Mouse (Mus musculus) adrenal gland, postnatal 4 days (tissue): ENCODE measurements around the gene Fmo9. TPM values are rescaled to one million over a fixed set of nuclear protein-coding genes. Genes with fewer than 3 reads are reported as not detected.

Experiments
- DNase-seq, 2 experiments: peaks; one replicate each; pipeline ENCODE4 v3.0.0; 2021 to 2022; ENCODE audit warnings: low spot score in 2 of 2, mixed read lengths in 2 of 2
- long read RNA-seq, 2 experiments: library from polyadenylated mRNA; stranded (forward); transcript quantifications; one replicate each; pipeline ENCODE4 v2.0.0; 2021
- microRNA-seq: library from miRNA; unstranded; fragments of <30 nt; microRNA quantifications from one replicate; pipeline ENCODE4 v1.2.0, GENCODE M21; 2021
- total RNA-seq, 2 experiments: library from RNA; stranded (reverse); gene quantifications; 2 replicates each; pipeline ENCODE4 v1.2.3; 2021

The Fmo9 gene
- not detected for total RNA-seq
- long read RNA-seq, experiment 1: 0 reads
- long read RNA-seq, experiment 2: 0 reads

DNA sequence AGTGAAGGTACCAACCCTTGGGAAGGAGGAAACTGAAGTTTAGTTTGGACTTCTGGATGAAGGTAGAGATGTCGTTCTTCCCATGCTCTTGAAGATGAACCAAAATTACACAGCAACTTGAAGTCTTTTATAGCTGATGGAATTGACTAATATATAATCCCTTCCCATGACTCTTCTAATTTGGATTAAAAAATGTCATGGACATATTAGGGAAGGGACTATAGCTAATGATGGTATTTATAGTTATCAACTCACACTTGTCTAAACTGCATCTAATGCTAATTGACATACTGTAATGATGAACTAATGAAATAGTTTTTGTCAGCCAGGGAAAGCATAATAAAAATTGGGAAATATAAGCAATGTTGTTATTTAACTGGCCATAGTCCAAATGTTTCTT, at the start of gene Fmo9:
Fmo9 (minus strand) TSS at position 101 of the 400 bp plus-strand sequence.
- DNase-seq: no peak

DNA sequence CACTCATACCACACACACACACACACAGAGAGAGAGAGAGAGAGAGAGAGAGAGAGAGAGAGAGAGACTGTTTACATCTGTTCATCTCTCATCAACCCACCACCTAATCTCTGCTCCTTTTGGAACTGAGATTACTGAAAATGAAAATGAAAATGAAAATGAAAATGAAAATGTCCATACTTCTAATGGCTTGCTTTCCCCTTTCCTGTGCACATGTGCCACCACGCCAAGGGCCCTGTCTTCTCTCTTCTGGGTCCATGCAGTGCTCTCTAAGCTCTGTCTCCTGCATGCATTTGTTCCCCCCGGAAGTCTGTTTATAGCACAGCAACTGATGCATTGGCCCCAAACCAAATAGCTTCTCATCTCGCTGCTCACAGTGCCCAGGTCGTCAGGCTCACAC, 49.2 kb upstream of the Fmo9 start:
- DNase-seq: no peak

DNA sequence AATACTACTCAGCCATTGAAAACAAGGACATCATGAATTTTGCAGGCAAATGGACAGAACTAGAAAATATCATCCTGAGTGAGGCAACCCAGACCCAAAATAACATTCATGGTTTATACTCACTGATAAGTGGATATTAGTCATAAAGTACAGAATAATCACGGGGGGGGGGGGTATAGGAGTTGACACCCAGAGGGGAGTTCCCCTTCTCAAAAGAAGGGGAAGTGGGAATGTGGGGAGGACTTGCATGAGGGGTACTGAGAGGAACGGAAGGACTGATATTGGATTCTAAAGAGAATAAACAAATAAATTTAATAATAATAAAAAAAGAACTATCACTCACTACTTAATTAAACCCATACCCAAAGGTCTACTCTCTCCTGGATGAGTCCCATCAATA, 48.6 kb upstream of the Fmo9 start:
- no peak for DNase-seq

DNA sequence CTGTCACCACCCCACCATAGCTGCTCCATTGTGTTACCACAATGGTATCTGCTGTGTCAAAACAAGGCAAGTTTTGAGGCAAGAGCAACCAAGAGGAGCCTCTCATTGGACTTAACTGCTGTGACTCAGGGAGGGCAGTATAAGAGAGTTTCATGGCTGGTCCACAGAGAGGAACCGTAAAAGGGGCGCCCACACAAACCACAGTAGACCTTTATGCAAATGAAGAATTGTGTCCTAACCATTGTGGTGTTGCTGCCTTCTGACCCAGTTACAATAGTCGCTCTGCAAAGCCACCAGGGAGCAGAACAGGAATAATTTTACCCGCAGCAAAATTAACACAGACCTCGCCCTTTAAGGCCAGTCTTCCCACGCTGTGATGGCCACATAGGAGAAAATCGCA, 29.2 kb upstream of the Fmo9 start:
- no peak for DNase-seq

DNA sequence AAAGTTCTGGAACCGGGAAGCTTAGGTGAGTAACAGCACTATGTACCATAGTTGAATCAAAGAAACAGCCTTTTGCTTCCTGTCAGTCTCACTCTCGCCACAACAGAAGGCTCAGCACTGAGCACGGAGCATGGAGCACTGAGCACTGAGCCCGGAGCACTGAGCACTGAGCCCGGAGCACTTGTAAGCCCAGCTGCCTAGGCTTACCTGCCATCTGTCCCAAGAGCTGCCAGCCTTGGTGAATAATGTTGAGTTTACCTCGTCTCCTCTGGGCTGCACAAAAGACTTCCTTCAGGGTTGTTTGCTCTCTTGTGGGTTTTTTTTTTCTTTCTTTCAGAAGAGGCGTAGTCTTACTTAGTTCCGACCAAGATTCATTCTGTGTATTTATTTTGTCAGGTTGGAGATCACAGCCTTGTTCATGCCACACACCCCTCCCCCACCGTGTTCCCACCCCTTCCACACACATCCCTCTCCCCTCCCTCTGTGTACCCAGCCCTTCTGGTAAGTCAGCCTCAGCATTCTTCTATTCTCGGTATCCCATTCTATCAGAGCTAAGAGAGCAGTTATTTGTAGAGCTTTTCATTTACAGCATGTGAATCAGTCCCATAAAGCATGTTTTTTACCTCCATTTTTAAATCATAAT, 20.7 kb upstream of the Fmo9 start:
- DNase-seq: no peak

DNA sequence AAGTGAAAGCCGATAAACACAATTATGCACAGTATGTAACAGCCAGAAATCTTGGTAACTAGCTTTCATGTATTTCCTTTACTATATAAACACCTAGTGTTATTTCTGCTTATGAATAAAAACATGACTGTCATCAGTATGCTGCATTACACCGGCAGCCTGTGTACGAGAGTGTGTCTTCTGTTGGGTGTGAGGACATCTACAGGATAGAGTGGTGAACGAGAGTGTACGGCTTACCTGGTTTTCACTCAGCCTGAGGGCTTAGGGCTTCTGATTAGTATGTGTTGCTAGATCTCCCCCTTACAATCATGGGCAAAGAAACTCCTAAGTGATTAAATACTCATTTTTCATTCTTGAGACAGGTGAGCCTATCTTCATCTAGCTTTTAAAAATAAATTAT, 12.4 kb downstream of the Fmo9 start:
- no peak for DNase-seq

DNA sequence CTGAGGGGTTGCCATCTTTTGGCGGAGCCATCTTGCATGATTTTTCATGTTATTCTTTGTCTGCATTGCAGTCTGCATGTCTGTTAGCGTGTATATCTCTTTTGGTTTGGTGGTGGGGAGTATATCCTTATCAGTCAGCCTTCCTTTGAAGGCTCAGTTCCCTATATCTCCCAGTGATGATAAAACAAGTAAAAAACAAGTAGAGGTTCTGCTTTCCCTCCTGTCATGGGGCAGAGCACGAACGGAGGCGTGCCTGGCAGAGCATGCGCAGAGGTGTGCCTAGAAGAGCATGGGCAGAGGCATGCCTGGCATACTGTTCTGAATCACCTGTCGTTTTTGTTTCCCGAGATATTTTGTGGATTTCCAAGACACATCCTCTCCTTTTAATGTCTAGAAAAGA, 20.8 kb downstream of the Fmo9 start:
- no peak for DNase-seq

DNA sequence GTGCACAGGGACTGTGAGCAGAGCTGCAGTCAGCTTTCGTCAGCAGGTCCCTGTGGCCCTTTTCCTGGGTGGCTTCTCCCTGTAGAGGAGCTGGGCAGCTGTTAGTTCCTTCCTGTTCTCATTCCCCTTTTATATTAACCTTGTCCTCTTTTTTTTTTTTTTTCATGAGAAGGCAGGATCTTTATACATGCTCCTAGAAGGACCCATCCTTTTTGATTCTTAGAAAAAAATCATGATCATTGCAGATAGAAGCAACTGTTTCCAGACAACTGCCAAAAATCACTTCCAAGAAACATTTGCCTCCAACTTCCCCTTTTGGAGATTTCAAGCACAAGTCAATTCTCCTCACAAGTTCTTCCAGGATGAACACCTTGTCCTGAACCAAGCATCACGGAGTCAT, 34.1 kb downstream of the Fmo9 start, which contains the start of gene Gm4847:
Gm4847 (minus strand) TSS at position 101 of the 400 bp plus-strand sequence.
- no peak for DNase-seq

Small RNAs within 50 kb of the gene (microRNA-seq; reads per million reads assigned to microRNA genes)
- not detected for gene Gm22992

Other genes with a start within 250 kb of the Fmo9 start
- gene Gm4846, start 184.3 kb downstream of the Fmo9 start, total RNA-seq: under 1 TPM in 1 of 2 experiments, not detected in 1; 0.17 TPM
- gene Gm4847, start 34.2 kb downstream of the Fmo9 start, total RNA-seq: not detected